Mouse (Mus musculus) ES-Bruce4 (cell line): ENCODE measurements at regions not wholly inside any gene's neighbourhood (a gene's known extent, or its start where the extent isn't known, plus 50 kb on each side); places are given as distances from the start of the nearest gene placed in this dataset.

Source experiments
- CTCF ChIP-seq: IDR thresholded peaks from one replicate; pipeline ENCODE4 v1.8.1; 2011; ENCODE audit warnings: low read depth, low read length
- EP300 ChIP-seq: IDR thresholded peaks from 2 replicates; pipeline ENCODE4 v1.6.1; 2011; ENCODE audit warnings: low read depth, low read length; ENCODE audit not compliant: insufficient read depth
- POLR2A ChIP-seq: IDR thresholded peaks from one replicate; pipeline ENCODE4 v1.8.1; 2011; ENCODE audit warnings: low read length; ENCODE audit not compliant: insufficient read depth

DNA sequence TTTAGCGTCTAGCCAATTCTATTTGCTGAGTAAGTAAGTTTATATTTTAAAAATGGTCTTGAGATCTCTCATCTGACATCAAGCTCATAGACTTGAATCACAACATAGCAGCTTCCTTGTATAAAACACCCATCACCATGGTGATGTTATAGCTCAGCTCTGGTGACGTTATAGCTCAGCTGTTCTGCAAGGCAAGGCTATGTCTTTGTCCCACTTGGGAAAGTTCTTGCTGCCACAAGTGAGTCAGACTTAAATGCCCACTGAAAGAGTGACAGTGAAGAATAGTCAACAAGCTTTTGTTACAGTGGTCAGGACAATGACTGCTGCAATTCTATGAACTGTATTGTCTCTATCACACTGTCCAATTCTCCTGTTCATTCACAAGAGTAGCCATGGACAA, 122.2 kb upstream of the Satb2 start:
- TF ChIP-seq POLR2A (no peak), CTCF (no peak), EP300 (no peak)
